Mouse (Mus musculus): ENCODE data around the gene Sergef. TPM values are rescaled to one million over a fixed set of nuclear protein-coding genes. Genes with fewer than 3 reads are reported as not detected.
A peak's percentile ranks its signal among the peaks of the same experiment; 100 is the strongest.

The Sergef gene
- polyA plus RNA-seq, 1 experiment: 8.6 TPM

- Histone ChIP-seq H3K27me3 (ENCODE audit: control insufficient read depth, insufficient read depth, insufficient read length) (no peaks in the 10 kb centered on the region), H3K36me3 (ENCODE audit: control insufficient read depth, insufficient read depth) (no peaks in the 10 kb centered on the region), H3K4me3 (ENCODE audit: insufficient read depth, poor library complexity, severe bottlenecking) (no peak overlapping the region), H3K79me3 (ENCODE audit: low read depth) (no peaks in the 10 kb centered on the region), H3ac (ENCODE audit: control insufficient read depth, insufficient read length, low read depth) (no peak overlapping the region), H3K79me2 (ENCODE audit: control insufficient read depth, insufficient read depth) (no peaks in the 10 kb centered on the region)
- TF ChIP-seq CTCF (IDR thresholded peaks at IDR 0.05; ENCODE audit: control insufficient read depth, insufficient read depth, insufficient read length) (no peak), MYOG (IDR thresholded peaks at IDR 0.05; ENCODE audit: control insufficient read depth, extremely low read depth, insufficient read length) (no peak), CEBPB (IDR thresholded peaks at IDR 0.05; ENCODE audit: low read depth) (no peak), MAX (IDR thresholded peaks at IDR 0.05) (no peak), FOSL1 (IDR thresholded peaks at IDR 0.05; ENCODE audit: insufficient read depth, low read length, poor library complexity, severe bottlenecking) (no peak), USF1 (IDR thresholded peaks at IDR 0.05; ENCODE audit: low read depth) (no peak), MYOD1 (IDR thresholded peaks at IDR 0.05; ENCODE audit: control insufficient read depth, insufficient read length, low read depth) (no peak)
These were observed 11.1 kb downstream of the Sergef start for GRCm38 (mm10) chr7:46628375-46628975.

DNA sequence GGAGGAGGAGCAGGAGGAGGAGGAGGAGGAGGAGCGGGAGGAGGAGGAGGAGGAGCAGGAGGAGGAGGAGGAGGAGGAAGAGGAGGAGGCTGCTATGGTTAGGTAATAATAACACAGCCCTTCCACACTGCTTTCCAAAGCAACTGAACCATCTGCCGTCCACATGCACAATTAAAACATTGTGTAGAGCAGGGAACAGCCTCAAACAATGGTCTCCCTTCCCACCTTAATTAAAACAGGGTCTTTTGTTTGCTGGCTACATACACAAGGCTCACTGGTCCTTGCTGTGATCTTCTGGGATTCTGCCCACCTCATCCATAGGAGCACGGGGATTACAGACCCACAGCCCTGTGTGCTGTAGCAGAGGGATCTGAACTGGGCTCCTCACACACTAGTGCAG is 15.6 kb downstream of the Sergef start:
- no peaks in the 10 kb centered on the region for H3K36me3 ChIP-seq (ENCODE audit: control insufficient read depth, insufficient read depth)
- TF ChIP-seq MAX (IDR thresholded peaks at IDR 0.05) (no peak), USF1 (IDR thresholded peaks at IDR 0.05; ENCODE audit: low read depth) (no peak), MYOD1 (IDR thresholded peaks at IDR 0.05; ENCODE audit: control insufficient read depth, insufficient read length, low read depth) (no peak), MYOG (IDR thresholded peaks at IDR 0.05; ENCODE audit: control insufficient read depth, extremely low read depth, insufficient read length) (no peak), CEBPB (IDR thresholded peaks at IDR 0.05; ENCODE audit: low read depth) (no peak), CTCF (IDR thresholded peaks at IDR 0.05; ENCODE audit: control insufficient read depth, insufficient read depth, insufficient read length) (no peak), FOSL1 (IDR thresholded peaks at IDR 0.05; ENCODE audit: insufficient read depth, low read length, poor library complexity, severe bottlenecking) (no peak)
- no peaks in the 10 kb centered on the region for H3K79me3 ChIP-seq (ENCODE audit: low read depth)

DNA sequence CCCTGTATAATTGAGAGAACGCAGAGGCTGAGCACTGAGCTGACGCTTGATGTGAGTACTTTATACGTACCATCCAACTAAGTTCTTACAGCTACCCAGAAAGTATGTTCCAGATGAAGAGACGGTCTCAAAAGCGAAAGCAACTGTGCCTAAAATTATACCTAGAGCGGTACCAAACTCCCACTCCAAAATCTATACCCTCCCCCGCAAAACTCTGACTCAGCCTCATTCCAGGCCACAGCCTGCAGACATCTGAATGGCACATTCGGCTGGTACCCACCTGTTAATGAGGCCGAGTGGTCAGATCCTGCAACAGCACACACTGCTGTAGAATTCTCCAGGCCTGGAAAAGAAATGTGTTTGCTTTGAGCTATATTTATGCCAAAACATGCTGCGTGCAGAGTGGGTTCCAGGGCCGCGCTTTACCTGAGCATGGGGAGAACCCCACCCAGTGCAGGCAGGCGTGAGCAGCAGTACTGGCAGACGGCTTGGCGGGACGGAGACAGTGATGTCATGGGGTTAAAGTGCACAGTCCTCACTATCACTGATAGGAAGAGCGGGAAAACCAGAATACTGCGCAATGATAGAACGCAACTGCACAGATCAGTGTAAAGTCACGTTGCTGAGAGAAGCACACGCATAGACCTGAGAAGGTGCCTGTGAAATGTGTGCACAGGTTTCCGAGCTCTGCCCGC is 21.0 kb downstream of the Sergef start:
- Histone ChIP-seq H3K36me3 (ENCODE audit: control insufficient read depth, insufficient read depth) (no peaks in the 10 kb centered on the region), H3ac (ENCODE audit: control insufficient read depth, insufficient read length, low read depth) (no peak overlapping the region), H3K27me3 (ENCODE audit: control insufficient read depth, insufficient read depth, insufficient read length) (no peaks in the 10 kb centered on the region), H3K79me3 (ENCODE audit: low read depth) (no peaks in the 10 kb centered on the region), H3K4me3 (ENCODE audit: insufficient read depth, poor library complexity, severe bottlenecking) (no peak overlapping the region), H3K79me2 (ENCODE audit: control insufficient read depth, insufficient read depth) (no peaks in the 10 kb centered on the region)
- TF ChIP-seq MYOD1 (IDR thresholded peaks at IDR 0.05; ENCODE audit: control insufficient read depth, insufficient read length, low read depth) (peak; percentile 6), USF1 (IDR thresholded peaks at IDR 0.05; ENCODE audit: low read depth) (no peak), MAX (IDR thresholded peaks at IDR 0.05) (no peak), MYOG (IDR thresholded peaks at IDR 0.05; ENCODE audit: control insufficient read depth, extremely low read depth, insufficient read length) (no peak), CEBPB (IDR thresholded peaks at IDR 0.05; ENCODE audit: low read depth) (no peak), FOSL1 (IDR thresholded peaks at IDR 0.05; ENCODE audit: insufficient read depth, low read length, poor library complexity, severe bottlenecking) (no peak), CTCF (IDR thresholded peaks at IDR 0.05; ENCODE audit: control insufficient read depth, insufficient read depth, insufficient read length) (no peak)

More for the DNA sequence above, 15.6 kb downstream of the Sergef start:
- Histone ChIP-seq H3K79me2 (ENCODE audit: control insufficient read depth, insufficient read depth) (no peaks in the 10 kb centered on the region), H3K27me3 (ENCODE audit: control insufficient read depth, insufficient read depth, insufficient read length) (no peaks in the 10 kb centered on the region), H3ac (ENCODE audit: control insufficient read depth, insufficient read length, low read depth) (no peak overlapping the region), H3K4me3 (ENCODE audit: insufficient read depth, poor library complexity, severe bottlenecking) (no peak overlapping the region)

- no peak for TF ChIP-seq MYOG (IDR thresholded peaks at IDR 0.05; ENCODE audit: control insufficient read depth, extremely low read depth, insufficient read length)
- TF ChIP-seq FOSL1 (IDR thresholded peaks at IDR 0.05; ENCODE audit: insufficient read depth, low read length, poor library complexity, severe bottlenecking): no peak
- TF ChIP-seq MAX (IDR thresholded peaks at IDR 0.05): no peak
- TF ChIP-seq USF1 (IDR thresholded peaks at IDR 0.05; ENCODE audit: low read depth): no peak
- no peak for TF ChIP-seq MYOD1 (IDR thresholded peaks at IDR 0.05; ENCODE audit: control insufficient read depth, insufficient read length, low read depth)
- TF ChIP-seq CTCF (IDR thresholded peaks at IDR 0.05; ENCODE audit: control insufficient read depth, insufficient read depth, insufficient read length): no peak
- no peak for TF ChIP-seq CEBPB (IDR thresholded peaks at IDR 0.05; ENCODE audit: low read depth)
- Histone ChIP-seq H3ac (ENCODE audit: control insufficient read depth, insufficient read length, low read depth) (no peak overlapping the region), H3K79me3 (ENCODE audit: low read depth) (no peaks in the 10 kb centered on the region), H3K27me3 (ENCODE audit: control insufficient read depth, insufficient read depth, insufficient read length) (no peaks in the 10 kb centered on the region), H3K79me2 (ENCODE audit: control insufficient read depth, insufficient read depth) (no peaks in the 10 kb centered on the region), H3K36me3 (ENCODE audit: control insufficient read depth, insufficient read depth) (no peaks in the 10 kb centered on the region), H3K4me3 (ENCODE audit: insufficient read depth, poor library complexity, severe bottlenecking) (no peak overlapping the region)
These were observed 23.1 kb downstream of the Sergef start for GRCm38 (mm10) chr7:46616429-46617005.

DNA sequence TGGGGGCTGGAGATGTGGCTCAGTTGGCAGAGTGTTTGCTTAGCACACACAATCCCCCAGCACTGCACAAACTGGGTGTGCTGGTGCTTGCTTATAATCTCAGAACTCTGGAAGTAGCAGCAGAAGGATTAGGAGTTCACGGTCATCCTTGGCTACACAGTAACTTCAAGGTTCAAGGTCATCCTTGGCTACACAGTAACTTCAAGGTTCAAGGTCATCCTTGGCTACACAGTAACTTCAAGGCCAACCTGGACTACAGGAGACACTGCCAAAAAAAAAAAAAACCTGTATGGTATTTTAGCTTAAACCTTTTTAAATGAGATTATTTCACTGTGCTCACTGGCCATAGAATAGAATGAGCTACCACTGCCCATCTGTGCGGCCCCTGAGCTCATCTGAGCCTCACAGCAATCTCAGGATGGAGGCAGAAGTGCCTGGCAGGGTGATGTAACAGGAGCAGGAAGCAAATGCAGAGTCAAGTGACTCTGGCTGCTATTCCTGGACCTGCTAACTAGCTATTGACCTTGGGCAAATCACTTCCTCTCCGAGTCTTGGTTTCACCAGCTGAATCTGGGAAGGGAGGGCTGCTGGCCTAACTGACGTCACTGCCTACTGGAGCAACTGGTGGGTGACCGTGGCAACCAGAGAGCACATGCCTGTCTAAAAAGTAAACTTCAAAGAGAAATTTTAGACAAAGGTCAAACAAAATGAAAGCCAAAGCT is 24.2 kb downstream of the Sergef start:
- Histone ChIP-seq H3K36me3 (ENCODE audit: control insufficient read depth, insufficient read depth) (no peaks in the 10 kb centered on the region), H3K4me3 (ENCODE audit: insufficient read depth, poor library complexity, severe bottlenecking) (no peak overlapping the region), H3ac (ENCODE audit: control insufficient read depth, insufficient read length, low read depth) (no peak overlapping the region), H3K27me3 (ENCODE audit: control insufficient read depth, insufficient read depth, insufficient read length) (no peaks in the 10 kb centered on the region), H3K79me2 (ENCODE audit: control insufficient read depth, insufficient read depth) (no peaks in the 10 kb centered on the region), H3K79me3 (ENCODE audit: low read depth) (no peaks in the 10 kb centered on the region)
- TF ChIP-seq FOSL1 (IDR thresholded peaks at IDR 0.05; ENCODE audit: insufficient read depth, low read length, poor library complexity, severe bottlenecking) (no peak), MYOD1 (IDR thresholded peaks at IDR 0.05; ENCODE audit: control insufficient read depth, insufficient read length, low read depth) (no peak), MAX (IDR thresholded peaks at IDR 0.05) (no peak), CTCF (IDR thresholded peaks at IDR 0.05; ENCODE audit: control insufficient read depth, insufficient read depth, insufficient read length) (no peak), MYOG (IDR thresholded peaks at IDR 0.05; ENCODE audit: control insufficient read depth, extremely low read depth, insufficient read length) (no peak), CEBPB (IDR thresholded peaks at IDR 0.05; ENCODE audit: low read depth) (no peak), USF1 (IDR thresholded peaks at IDR 0.05; ENCODE audit: low read depth) (no peak)

Data from C2C12 (cell line).